Mouse (Mus musculus): ENCODE measurements around the gene Dpep2nb.

GRCm38 (mm10) chr8:105988546-105988945, 17.2 kb downstream of the Dpep2nb start:
- TF ChIP-seq POLR2A (IDR thresholded peaks at IDR 0.05; ENCODE audit: low read depth, low read length) (no peak), CTCF (IDR thresholded peaks at IDR 0.05; ENCODE audit: borderline replicate concordance, insufficient read depth, low read length) (no peak)

Measured in embryonic fibroblast, embryonic 13.5 days (primary cell).